Mouse (Mus musculus) induced T-regulatory cell, adult 2 months (primary cell): ENCODE data around the gene Ppp2r5e.
A peak's percentile ranks its signal among the peaks of the same experiment; 100 is the strongest.

Experiments used
- DNase-seq: peaks from one replicate; pipeline ENCODE4 v3.0.0-alpha.2; 2012; ENCODE audit warnings: low read depth

The Ppp2r5e gene

DNA sequence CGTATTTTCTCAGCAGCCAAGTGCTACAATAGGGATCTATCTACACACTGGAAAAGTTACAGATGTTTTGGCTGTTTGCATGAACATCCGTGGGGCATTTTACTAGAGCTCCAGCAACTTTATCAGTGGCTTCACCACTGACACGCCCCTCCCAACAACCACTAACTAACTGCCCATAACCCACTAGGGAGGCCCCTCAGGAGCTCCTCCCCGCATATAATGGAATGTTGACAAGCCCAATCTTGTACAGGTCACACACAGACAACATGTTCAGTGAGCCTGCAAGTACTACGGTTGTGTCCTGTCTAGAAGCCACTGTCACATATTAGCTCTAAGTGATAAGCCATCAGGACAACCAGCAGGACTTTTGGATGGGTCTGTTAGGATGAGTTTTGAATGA is 18.8 kb downstream of the Ppp2r5e start:
- DNase-seq: no peak

DNA sequence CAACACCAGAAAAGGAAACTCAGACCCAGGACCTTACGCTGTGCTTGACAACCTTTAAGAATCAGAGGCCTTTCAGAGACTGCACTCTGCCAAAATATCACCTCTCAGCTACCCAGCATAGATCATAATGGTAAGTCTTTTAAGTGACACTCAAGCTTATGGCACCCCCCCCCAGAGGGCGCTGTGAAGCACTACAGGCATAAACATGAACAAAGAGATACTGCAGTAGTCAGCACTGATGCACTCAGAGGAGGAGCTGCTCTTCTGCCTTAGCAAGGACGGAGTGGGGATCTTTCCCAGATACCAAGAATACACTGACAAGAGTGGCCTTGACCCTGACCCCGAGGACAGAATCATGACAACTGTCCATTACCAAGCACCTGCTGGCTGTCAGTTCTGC is 23.8 kb downstream of the Ppp2r5e start:
- peak; percentile 60 for DNase-seq

DNA sequence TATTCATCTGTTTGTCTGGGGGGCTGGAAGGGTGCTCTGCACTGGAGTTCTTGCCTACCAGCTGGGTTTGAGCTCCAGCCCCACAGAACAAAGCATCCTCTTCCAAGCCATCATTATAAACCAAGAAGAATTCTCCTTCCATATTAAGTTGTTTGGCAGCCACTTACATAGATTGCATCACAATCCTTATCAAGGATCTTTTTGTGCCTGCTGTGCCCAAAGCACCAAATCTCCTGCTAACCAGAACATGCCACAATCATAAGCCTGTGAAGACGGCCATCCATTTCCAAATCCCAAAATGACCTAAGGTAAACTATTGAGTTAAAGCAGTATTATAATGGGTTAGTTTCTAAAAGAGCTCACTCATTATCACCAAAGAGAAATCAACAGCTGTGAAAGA is 25.9 kb downstream of the Ppp2r5e start:
- DNase-seq: no peak

DNA sequence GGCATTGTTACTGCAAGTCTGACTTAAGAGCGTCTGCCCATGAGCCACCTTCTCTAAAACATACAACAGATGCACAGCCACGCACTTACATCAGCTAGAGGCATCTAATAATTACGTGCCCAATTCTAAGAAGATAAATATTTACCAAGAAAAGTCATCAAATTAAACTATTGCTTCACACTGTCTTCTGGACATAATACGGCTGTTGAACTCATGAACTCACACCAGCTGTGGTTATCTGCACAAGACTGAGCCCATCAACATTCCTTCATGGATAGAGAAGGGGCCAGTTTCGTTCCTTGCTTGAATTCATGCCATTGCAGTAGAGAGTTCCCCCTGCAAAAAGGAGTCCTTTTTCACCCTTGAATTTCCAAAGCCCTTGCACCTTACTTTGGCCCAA is 28.3 kb downstream of the Ppp2r5e start:
- no peak for DNase-seq

DNA sequence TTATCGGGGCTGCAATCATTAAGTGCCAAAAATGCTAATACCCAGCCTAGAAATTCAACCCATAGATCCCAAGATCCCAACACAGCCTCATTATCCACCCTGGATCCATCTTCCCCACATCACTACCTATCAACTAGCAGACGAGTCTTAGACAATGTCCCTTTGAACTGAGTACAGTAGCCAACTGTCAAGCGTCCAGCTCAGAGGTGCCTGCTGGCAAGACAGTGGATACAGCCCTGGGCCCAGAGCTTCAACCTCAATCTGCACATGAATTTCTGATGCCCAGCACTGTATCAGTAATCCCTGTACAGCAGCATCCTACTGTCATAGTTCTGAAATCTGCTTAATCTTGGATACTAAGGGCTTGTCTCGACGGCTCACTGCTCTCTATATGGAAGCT is 30.3 kb downstream of the Ppp2r5e start:
- no peak for DNase-seq

DNA sequence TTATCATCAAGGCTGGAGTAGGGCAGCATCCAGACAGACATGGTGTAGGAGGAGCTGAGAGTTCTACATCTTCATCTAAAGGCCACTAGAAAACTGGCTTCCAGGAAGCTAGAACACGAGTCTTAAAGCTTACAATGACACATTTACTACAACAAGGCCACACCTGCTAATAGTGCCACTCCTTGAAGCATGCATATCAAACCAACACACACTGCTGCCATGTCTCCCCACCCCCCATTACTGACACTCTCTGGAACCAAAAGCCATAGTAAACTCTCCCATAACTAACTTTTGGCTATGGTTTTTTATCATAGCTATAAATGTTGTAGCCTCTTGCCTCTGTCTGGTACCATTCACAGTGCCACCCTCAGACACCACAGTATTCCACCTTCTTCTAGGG is 31.5 kb downstream of the Ppp2r5e start:
- DNase-seq: no peak

DNA sequence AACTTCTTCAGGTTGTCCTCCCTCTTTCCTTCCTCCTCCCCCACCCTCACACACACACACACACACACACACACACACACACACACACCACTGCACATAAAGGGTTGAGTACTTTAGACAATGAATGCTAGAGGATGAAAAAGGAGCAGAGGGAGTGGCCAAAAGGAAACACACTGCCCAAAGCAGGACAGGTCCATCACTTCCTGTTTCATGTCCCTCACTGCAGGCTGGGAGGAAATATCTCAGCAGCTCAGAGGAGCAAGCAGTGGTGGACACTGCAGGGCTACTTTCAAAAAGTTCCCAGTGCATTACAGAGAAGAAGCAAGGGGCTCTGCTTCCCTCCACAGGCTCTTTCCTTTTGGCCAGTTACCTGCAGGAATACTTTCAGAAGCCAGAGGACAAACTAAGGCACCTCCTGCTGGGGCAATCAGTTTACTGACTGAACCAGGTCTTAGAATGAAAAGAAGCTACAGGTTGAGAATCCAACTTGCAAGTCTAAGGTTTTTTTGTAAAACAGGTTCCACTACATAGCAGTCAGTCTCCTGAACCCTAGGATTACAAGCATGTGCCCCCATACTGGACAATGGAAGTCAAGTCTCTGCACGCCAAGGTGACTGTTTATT is 32.9 kb downstream of the Ppp2r5e start:
- DNase-seq: no peak

DNA sequence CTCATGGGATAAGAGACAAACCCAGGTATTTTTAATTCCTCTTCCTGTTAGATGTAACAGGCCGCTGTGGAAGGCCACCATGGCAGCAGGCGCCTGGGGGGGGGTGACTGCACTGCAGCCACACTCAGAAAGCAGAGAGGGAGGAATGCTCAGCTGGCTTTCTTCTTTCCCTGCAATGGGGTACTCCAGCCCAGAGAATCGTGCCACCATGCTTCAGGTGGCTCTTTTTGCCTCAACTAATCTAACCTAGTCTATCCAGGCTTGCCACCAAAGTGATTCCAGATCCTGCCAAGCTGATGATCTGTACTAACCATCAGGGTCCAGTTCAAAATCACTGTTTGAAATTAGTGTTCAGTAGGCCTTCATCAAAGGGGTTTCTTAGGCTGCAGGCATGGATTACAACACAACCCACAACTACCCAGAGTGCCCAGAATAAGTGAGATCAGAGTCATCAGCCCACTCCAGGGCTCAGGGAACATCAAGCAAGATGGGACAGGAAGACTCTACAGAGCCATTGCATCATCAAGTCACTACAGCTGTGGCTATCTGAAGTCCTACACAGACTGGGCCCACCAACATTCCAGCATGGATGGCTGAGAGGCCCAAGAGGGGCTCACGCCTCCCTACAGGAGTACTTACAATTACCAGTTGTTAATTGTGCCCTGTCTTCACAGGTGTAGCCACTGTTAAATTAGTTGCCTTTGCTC is 35.2 kb downstream of the Ppp2r5e start:
- DNase-seq: no peak

DNA sequence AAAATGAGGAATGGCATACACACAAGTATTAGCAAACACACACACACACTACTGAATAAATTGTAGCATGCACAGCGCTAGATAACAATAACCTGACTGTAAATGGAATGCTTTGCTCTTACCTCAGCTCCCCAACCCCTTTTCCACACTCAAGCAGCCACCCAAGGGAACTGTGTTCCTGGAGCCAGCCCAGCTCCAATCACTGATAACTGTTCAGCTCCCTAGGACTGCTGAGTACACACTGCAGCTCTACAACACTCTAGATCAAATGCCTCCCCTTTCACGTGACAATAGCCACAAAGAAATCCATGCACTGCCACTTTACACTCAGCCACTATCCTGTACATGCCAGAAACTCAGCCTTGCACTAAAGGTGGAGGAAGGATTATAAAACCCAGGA is 36.8 kb downstream of the Ppp2r5e start:
- no peak for DNase-seq

DNA sequence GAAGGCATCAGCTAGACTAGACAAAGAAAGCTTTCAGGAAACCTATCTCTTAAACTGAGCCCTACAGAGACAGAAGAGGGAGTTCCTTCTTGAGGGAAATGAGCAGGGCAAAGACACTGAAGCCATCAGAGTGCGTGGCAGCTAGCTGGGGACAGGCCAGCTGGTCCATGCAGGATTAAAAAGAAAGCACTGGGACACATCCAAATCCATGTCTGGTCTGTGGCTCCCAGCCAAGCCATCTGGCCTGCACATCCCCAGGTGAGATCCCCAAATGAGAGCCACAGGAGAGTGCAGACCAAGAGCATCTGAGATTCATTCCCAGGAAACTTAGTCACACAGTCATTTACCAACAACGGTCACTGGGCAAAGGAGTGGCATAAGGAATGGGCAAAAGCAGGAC is 38.2 kb downstream of the Ppp2r5e start:
- DNase-seq: no peak

DNA sequence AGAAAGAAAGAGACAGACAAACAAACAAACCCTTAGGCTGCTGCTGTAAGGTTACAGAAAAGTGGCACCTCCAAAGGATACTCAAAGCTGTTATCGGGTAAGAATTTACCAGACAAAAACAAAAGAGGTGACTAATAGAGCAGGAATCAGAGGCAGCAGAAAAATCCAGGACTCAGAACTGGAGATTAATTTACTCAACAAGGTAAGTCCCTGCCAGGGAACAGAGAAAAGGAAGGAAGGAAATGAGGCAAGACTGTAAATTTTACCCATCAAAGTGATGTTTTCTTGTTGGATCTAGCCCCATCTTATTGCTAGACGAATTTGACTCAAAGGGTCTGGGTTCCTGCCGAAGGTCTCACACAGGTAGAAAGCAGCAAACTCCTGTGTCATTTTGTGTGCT is 41.0 kb downstream of the Ppp2r5e start:
- DNase-seq: no peak

DNA sequence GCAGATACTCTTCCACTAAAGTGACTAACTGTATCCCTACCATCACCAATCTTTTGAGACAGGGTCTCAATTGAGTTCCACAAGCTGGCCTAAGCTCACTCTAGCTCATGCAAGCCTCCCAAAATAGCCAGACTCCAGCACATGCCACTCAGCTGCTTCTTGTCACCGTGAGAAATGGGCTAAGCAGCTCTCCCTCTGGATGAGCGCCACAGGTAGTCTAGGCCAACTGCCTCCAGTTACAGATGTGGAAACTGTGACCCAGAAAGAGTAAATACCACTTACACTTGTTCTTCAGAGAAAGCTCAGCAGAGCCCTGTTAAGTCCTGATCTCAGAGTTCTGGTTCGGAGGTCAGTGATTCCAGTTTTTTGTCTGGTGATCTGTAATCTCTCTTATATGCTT is 43.7 kb downstream of the Ppp2r5e start:
- DNase-seq: no peak

DNA sequence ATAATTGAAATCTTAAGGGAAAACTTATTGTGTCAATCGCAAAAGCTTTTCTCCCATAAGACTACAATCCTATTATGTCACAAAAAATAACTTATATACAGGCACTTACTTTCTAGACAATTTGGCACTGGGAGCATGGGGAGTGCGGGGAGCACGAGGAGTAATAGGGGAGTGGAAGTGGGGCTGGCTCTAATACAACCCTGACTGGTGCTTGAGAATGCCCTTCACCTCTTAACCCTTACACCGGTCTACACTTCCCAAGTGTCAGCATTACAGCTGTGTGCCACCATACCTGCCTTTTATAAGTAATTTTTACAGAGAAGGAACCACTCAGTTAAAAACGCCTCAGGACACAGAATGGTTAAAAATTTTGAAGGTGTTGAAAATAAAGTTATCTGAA is 44.4 kb downstream of the Ppp2r5e start:
- no peak for DNase-seq

DNA sequence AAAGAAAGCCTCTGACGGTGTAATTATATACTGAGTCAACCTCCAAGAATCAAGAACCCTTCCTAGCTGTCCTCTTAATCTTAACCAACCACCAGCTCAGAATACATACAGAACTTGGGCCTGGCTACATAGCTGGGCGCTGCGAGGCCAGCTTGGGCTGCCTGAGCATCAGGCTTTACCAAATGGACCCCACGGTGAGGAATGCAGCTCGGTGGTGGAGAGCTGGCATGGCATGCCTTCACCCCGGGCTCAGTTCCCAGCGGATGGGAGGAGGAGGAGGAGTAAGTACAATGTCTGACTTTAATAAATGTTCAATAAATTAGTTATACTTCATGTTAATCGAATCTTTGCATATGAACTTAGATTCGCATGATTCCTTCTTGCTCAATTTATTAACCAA is 47.0 kb downstream of the Ppp2r5e start:
- no peak for DNase-seq

DNA sequence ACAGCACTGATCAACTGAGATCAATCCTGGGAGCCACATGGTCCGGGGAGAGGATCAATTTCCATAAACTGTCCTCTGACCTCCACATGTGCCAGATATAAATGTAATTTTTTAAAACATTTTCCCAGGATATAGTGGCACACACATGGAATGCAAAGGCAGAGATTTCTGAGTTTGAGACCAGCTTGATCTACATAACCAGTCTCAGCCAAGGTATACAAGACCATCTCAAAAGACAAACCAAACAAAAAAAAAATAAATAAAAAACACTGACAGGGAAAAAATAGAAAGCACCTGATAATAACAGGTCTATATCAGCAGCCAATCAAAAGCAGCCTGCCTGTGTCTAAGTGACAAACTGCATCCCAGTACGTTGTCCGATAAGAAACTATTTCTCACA is 48.9 kb downstream of the Ppp2r5e start:
- DNase-seq: no peak

DNA sequence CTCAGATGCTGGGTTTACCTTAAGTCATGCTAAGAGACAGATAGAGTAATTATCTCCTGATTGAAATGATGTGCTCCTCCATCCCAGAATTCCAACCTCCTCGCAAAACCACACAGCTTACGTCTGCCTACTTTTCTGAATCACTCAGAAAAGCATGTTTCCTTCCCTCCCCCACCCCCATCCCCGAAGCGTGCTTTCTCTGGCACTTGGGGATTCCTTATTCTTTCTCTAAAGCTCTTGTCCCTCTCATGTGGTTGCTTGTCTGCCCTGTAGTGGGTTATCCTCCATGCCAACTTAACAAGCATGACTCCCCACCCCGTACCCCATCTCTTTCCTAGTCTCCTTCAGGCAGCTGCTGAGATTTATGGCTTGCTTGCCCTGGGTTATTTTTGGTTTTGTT is 49.8 kb downstream of the Ppp2r5e start:
- no peak for DNase-seq

DNA sequence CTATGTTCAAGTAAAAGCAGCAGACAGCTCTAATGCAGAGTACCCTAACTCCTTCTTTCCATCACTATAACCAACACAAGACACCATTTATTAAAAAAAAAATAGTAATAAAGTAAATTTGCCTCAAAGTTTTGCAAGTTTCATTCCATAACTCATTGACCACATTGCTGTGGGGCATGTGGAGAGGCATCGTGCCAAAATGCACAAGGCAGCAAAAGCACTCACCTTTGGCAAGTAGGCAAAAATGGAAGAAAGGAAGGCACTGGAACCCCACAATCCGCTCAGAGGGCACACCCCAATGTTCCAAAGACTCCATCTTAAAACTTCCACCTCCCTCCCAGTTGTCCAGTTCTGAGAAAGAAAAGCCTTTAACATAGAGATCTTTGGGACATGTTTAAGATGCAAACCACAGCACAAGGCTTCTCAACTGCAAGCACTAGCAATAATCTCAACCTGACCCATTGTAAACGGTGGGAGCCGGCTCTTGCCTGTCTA is 50.6 kb downstream of the Ppp2r5e start:
- no peak for DNase-seq

DNA sequence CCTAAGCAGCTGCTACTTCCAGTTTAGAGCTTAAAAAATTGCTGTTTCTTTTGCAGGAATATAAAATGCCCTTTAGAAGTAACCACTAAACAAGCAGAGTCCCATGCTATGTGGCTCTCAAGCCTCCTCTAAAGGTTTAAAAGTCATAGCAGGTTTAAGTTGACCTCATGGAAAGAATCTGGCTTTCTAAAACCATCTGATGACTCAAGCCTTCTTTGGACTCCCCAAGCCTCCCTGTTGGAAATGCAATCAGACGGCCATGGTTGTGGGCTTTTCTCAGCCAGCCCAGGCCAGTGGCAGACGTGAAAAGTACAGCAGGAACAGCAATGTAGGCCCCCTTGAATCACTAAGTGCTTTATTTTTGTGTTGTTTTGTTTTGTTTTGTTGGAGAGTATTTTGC is 51.4 kb downstream of the Ppp2r5e start:
- DNase-seq: no peak

DNA sequence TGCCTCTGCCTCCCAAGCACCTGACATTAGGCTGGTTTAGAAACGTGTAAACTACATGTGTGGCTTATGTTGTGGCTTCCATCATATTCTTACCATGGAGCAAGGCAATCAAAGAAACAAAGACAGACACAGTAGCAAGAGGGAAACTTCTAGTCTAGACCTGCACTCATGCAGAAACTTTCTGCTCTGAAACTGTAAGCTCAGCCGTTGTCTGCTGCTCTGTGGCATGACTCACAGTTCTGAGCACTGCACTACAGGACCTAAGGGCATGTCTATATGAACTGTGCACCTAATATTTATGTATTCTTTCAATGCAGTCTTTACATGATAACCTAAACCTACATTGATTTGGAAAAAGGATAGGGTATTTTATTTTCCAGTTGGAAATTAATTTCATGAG is 51.8 kb downstream of the Ppp2r5e start:
- DNase-seq: no peak

DNA sequence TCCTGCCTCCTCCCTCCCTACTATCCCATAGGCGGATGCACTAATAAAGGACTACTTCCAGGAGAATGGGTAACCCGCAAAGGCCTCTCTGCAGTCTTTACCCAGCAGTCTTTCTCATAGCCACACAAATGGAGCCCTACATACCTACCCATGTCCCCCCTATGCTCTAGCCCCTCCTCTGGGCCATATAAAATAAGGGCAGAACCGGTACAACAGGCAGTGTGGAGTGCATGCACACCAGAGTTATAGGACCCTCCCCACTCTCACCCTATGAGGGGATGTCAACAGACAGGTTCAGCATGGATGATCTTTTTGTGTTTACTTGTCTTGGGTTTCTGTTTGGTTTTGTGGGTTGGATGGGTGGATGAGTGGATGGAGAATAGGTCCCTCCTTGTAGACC is 52.7 kb downstream of the Ppp2r5e start:
- no peak for DNase-seq

DNA sequence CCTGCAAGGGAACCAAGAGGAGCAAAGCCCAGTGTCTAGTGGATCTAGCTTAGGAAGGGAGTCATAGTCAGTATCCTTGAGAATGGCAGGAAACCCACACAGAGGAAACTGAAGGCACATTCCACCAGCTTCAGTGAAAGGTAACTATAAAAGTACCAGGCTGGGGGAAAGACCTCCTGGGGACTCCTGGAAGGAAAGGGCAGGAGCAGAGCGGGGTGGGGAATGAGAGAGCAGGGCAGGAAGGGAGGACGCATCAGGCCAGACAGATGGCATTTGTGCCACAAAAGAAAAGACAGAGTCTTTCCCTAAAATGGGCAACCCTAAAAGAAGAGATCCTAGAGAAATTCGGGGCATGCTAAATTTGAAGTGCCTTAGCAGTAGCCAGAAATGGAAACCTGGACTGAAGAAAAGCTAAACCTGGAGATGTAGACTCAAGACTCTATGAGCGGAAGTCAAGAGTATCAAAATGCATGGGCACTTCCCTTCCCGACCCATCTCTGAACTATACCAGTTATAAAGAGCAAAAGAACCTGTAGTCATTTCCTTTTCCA is 55.3 kb downstream of the Ppp2r5e start:
- DNase-seq: no peak

DNA sequence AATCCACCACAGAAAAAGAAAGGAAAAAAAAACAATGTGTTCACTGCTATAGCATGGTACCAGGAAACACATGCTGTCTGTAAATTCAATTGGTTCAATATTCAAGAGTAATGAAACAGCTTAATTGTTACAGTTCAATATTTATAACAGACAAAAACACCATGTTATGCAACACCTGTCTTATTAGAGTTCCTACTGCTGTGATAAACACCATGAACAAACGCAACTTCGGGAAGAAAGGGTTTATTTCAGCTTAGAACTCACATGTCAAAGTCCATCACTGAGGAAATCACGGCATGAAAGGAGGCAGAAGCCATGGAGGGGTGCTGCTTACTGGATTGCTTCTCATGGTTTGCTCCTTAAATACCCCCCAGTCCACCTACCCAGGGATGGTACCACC is 56.8 kb downstream of the Ppp2r5e start:
- DNase-seq: no peak

DNA sequence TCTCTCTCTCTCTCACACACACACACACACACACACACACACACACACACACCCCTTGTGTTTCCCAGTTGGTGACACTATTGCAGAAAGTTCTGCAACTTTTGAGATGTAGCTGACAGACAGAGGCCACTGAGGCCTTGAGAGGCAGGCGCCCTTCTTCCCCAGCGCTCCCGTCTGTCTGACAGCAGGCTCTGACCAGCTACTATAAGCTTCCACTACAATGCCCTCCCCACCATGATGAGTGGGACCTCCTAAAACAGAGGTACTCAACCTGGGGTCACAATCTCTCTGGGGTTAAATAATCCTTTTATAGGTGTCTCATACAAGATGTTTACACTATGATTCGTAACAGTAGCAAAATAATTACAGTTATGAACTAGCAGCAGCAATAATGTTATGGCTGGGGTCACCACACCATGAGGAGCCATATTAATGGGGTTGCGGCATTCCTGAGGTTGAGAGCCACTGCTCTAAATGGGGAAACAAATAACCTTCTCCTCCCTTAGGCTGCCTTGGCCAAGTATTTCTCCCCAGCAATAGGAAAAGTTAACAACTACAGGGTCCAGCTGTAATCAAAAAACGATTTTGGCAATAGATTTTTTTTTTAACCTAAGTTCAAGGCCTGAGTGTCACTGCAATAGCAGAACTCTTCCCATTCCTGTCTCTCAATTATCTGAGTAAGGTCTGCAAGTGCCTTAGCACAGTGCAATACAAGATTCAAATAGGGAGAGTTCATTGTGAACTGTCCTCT is 58.2 kb downstream of the Ppp2r5e start:
- DNase-seq: no peak
